Mouse (Mus musculus): ENCODE measurements around the gene Cybb. TPM values are rescaled to one million over a fixed set of nuclear protein-coding genes. Genes with fewer than 3 reads are reported as not detected.
"Not testable (repeated sequence)": the region's sequence is repeated elsewhere in the genome, so short reads cannot be mapped to it uniquely, and the experiment has no call there.

Cybb gene
- polyA plus RNA-seq (2011; ENCODE audit: insufficient read length, low read depth, missing spikeins): 0.48 and 2.8 TPM in 2 replicates

- no peak within 1 kb of the TSS for H3K4me3 ChIP-seq (ENCODE audit: insufficient read depth, low read length)
- TF ChIP-seq POLR2A (IDR thresholded peaks at IDR 0.05; ENCODE audit: low read depth, low read length) (no peak), CTCF (IDR thresholded peaks at IDR 0.05; ENCODE audit: borderline replicate concordance, insufficient read depth, low read length) (no peak)
- no peaks in the 10 kb centered on the region for H3K4me1 ChIP-seq (ENCODE audit: control insufficient read depth, insufficient read depth, low read length)
- H3K27ac ChIP-seq (ENCODE audit: insufficient read depth, low read length): no peak within 1 kb of the TSS
Measured at GRCm38 (mm10) chrX:9487671-9488070, at the start of gene Cybb. TSS of gene Cybb (minus strand) at chrX:9487771.

- no peaks in the 10 kb centered on the region for H3K4me1 ChIP-seq (ENCODE audit: control insufficient read depth, insufficient read depth, low read length)
- no peak overlapping the region for H3K27ac ChIP-seq (ENCODE audit: insufficient read depth, low read length)
- no peak for TF ChIP-seq POLR2A (IDR thresholded peaks at IDR 0.05; ENCODE audit: low read depth, low read length)
- no peak for TF ChIP-seq CTCF (IDR thresholded peaks at IDR 0.05; ENCODE audit: borderline replicate concordance, insufficient read depth, low read length)
- H3K4me3 ChIP-seq (ENCODE audit: insufficient read depth, low read length): no peak overlapping the region
Measured at GRCm38 (mm10) chrX:9536881-9537280, 49.3 kb upstream of the Cybb start.

GRCm38 (mm10) chrX:9519969-9520368, 32.4 kb upstream of the Cybb start:
- not testable (repeated sequence) for H3K4me3 ChIP-seq (ENCODE audit: insufficient read depth, low read length); H3K4me1 ChIP-seq (ENCODE audit: control insufficient read depth, insufficient read depth, low read length); H3K27ac ChIP-seq (ENCODE audit: insufficient read depth, low read length)
- peak; percentile 61; the same call in 1 of the 2 replicates for TF ChIP-seq CTCF (IDR thresholded peaks at IDR 0.05; ENCODE audit: borderline replicate concordance, insufficient read depth, low read length)

DNA sequence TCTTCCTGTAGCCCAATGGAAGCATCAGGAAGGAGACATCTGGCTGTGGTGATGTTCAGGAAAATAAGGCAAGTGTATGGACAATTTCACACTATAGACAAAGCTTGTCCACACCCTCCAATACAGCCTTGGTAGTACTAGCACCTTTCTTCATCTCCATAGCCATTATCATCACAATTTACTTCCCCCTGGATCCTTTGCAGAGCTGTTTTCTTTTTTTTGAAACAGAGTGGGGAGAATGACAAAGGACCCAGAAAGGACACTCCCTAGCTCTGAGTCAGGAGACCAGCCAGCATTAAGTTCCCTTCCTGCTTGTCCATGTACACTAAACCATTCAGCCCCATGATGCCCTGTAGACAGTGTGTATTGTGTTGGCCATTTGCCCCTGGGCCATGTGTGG, 30.0 kb upstream of the Cybb start:
- not testable (repeated sequence) for H3K4me1 ChIP-seq (ENCODE audit: control insufficient read depth, insufficient read depth, low read length); H3K27ac ChIP-seq (ENCODE audit: insufficient read depth, low read length); H3K4me3 ChIP-seq (ENCODE audit: insufficient read depth, low read length)

DNA sequence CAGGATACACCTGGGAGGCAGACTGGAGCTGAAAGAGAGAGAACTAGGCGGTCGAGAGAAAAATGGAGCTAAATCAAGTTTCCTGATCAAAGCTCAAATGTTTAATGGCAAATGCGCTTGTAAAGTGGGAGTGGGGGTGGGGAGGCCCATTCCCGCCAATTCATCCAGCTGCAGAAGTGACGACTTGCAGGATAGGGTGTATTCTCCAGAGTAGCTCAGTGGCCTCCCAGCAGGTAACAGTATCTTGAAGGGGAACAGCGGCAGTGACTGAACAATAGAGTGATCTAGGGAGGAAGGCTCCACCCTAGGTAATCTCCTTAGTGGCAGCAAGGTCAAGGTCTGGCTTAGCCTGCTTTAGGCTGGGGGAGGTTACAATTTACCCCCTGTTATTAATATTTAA, 12.5 kb downstream of the Cybb start:
- not testable (repeated sequence) for H3K27ac ChIP-seq (ENCODE audit: insufficient read depth, low read length); H3K4me3 ChIP-seq (ENCODE audit: insufficient read depth, low read length)

DNA sequence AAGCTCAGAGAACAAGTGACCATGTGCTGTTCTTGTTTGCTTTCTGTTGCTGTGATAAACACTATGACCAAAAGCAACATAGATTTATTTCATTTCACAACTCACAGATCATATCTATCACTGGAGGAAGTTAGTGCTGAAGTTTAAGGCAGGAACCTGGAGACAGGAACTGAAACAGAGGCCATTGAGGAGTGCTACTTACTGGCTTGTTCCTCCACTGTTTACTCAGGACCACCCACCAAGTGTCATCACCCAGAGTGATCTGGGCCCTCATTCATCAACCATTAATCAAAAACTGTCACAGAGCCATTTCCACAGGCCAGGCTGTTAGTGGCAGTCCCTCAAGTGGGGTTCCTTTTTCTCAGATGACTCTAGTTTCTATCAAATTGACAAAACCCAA, 13.1 kb downstream of the Cybb start:
- H3K27ac ChIP-seq (ENCODE audit: insufficient read depth, low read length): no peak overlapping the region
- H3K4me3 ChIP-seq (ENCODE audit: insufficient read depth, low read length): no peak overlapping the region
- TF ChIP-seq CTCF (IDR thresholded peaks at IDR 0.05; ENCODE audit: borderline replicate concordance, insufficient read depth, low read length) (no peak), POLR2A (IDR thresholded peaks at IDR 0.05; ENCODE audit: low read depth, low read length) (no peak)
- no peaks in the 10 kb centered on the region for H3K4me1 ChIP-seq (ENCODE audit: control insufficient read depth, insufficient read depth, low read length)

More for the DNA sequence above, 12.5 kb downstream of the Cybb start:
- not testable (repeated sequence) for H3K4me1 ChIP-seq (ENCODE audit: control insufficient read depth, insufficient read depth, low read length)

- Histone ChIP-seq H3K4me3 (ENCODE audit: insufficient read depth, low read length) (no peak overlapping the region), H3K27ac (ENCODE audit: insufficient read depth, low read length) (no peak overlapping the region), H3K4me1 (ENCODE audit: control insufficient read depth, insufficient read depth, low read length) (no peaks in the 10 kb centered on the region)
- TF ChIP-seq CTCF (IDR thresholded peaks at IDR 0.05; ENCODE audit: borderline replicate concordance, insufficient read depth, low read length) (no peak), POLR2A (IDR thresholded peaks at IDR 0.05; ENCODE audit: low read depth, low read length) (no peak)
Measured at GRCm38 (mm10) chrX:9473768-9474167, 13.8 kb downstream of the Cybb start.

DNA sequence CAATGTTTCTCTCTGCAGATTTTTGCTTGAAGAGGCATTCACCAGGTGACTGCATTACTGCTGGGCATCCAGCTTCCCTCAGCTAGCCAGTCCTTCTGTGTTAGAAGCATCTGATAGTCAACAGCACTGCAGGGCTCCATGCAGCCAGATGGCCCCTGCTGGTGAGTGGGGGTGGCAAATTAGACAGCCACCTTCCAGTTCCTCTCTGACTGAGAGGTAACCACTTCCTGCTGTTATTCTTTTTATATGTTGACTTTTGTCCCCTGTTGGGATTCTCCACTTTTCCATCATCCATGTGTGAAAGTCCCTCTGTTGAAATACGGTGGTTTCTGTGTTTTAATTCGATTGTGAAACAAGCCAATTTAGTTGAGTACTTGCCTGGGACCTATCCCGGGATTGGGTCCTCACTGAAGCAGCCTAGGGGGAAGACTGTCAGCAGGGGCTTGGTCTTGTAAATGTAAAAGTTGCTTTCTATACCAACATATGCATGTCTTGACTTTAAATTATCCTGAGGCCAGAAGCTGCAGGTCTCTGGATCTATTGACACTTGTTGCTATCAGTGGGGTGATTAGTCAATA, 16.7 kb downstream of the Cybb start:
- no peaks in the 10 kb centered on the region for H3K4me1 ChIP-seq (ENCODE audit: control insufficient read depth, insufficient read depth, low read length)
- TF ChIP-seq CTCF (IDR thresholded peaks at IDR 0.05; ENCODE audit: borderline replicate concordance, insufficient read depth, low read length) (no peak), POLR2A (IDR thresholded peaks at IDR 0.05; ENCODE audit: low read depth, low read length) (no peak)
- no peak overlapping the region for H3K4me3 ChIP-seq (ENCODE audit: insufficient read depth, low read length)
- H3K27ac ChIP-seq (ENCODE audit: insufficient read depth, low read length): no peak overlapping the region

GRCm38 (mm10) chrX:9469100-9469499, 18.5 kb downstream of the Cybb start:
- Histone ChIP-seq H3K4me1 (ENCODE audit: control insufficient read depth, insufficient read depth, low read length) (no peaks in the 10 kb centered on the region), H3K27ac (ENCODE audit: insufficient read depth, low read length) (no peak overlapping the region), H3K4me3 (ENCODE audit: insufficient read depth, low read length) (no peak overlapping the region)
- TF ChIP-seq POLR2A (IDR thresholded peaks at IDR 0.05; ENCODE audit: low read depth, low read length) (no peak), CTCF (IDR thresholded peaks at IDR 0.05; ENCODE audit: borderline replicate concordance, insufficient read depth, low read length) (no peak)

GRCm38 (mm10) chrX:9467020-9467419, 20.6 kb downstream of the Cybb start:
- H3K4me3 ChIP-seq (ENCODE audit: insufficient read depth, low read length): no peak overlapping the region
- no peak overlapping the region for H3K27ac ChIP-seq (ENCODE audit: insufficient read depth, low read length)
- TF ChIP-seq POLR2A (IDR thresholded peaks at IDR 0.05; ENCODE audit: low read depth, low read length) (no peak), CTCF (IDR thresholded peaks at IDR 0.05; ENCODE audit: borderline replicate concordance, insufficient read depth, low read length) (no peak)
- H3K4me1 ChIP-seq (ENCODE audit: control insufficient read depth, insufficient read depth, low read length): no peaks in the 10 kb centered on the region

GRCm38 (mm10) chrX:9465890-9466289, 21.7 kb downstream of the Cybb start:
- no peak for TF ChIP-seq POLR2A (IDR thresholded peaks at IDR 0.05; ENCODE audit: low read depth, low read length)
- no peak for TF ChIP-seq CTCF (IDR thresholded peaks at IDR 0.05; ENCODE audit: borderline replicate concordance, insufficient read depth, low read length)
- Histone ChIP-seq H3K4me3 (ENCODE audit: insufficient read depth, low read length) (no peak overlapping the region), H3K27ac (ENCODE audit: insufficient read depth, low read length) (no peak overlapping the region), H3K4me1 (ENCODE audit: control insufficient read depth, insufficient read depth, low read length) (no peaks in the 10 kb centered on the region)

Measured in embryonic fibroblast, embryonic 13.5 days (primary cell).